Mouse (Mus musculus): ENCODE measurements around the gene Agmo. TPM values are rescaled to one million over a fixed set of nuclear protein-coding genes. Genes with fewer than 3 reads are reported as not detected.
A peak's percentile ranks its signal among the peaks of the same experiment; 100 is the strongest.

Agmo gene
- polyA plus RNA-seq, 1 experiment from 2014 or later, result 0.52 TPM

DNA sequence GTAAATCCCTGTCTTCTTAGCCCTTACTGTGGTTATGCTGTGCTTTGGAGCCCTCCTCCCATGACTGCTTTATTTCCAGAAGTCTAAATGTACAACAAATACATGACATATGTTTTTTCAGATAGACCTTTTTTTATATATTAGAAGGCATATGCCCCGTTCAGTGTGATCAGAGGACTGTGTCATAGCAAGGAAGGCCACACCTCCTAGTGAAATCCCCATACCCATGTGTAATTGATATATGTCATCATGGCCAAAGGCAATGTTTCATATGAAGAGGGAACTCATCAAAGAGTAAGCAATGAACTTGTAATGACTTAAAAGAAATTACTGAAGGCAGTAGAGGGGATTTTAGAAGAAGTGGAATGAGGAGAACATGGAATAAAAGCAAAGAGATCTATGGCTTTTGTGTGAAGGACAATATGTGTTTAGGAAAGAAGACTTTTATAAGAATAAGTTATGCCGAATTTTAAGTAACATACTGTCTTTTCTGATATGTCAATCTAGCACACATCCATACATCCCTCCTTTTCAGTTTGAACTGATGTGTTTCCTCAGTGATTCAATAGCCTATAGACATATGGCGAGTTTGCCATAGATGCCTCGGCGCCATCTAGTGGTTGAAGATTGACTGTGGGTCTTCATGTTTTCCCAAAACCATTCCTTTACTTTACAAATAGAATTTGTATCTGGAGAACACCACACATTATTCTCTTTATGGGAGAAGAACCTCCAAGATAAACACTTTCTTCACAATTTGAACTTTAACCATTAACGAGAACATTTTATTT is 209.1 kb downstream of the Agmo start:
- Histone ChIP-seq H3K27ac (ENCODE audit: low read depth, low read length) (no peak overlapping the region), H3K36me3 (ENCODE audit: control insufficient read depth, insufficient read depth, low read length) (no peaks in the 10 kb centered on the region), H3K4me1 (ENCODE audit: control insufficient read depth, insufficient read depth, low read length) (no peaks in the 10 kb centered on the region), H3K4me3 (ENCODE audit: low read depth, low read length) (no peak overlapping the region), H3K27me3 (ENCODE audit: control insufficient read depth, insufficient read depth, low read length) (no peaks in the 10 kb centered on the region), H3K9ac (ENCODE audit: low read length) (no peak overlapping the region), H3K9me3 (ENCODE audit: control insufficient read depth, low read length) (no peaks in the 10 kb centered on the region), H3K4me2 (ENCODE audit: low read depth) (no peak overlapping the region)
- DNase-seq (ENCODE audit: low spot score) (peak; percentile 67), ATAC-seq (ENCODE audit: insufficient read depth, low FRiP score, low TSS enrichment) (peak; percentile 80)
- WGBS, result 16% methylated on average over 6 of the region's 6 CpGs

DNA sequence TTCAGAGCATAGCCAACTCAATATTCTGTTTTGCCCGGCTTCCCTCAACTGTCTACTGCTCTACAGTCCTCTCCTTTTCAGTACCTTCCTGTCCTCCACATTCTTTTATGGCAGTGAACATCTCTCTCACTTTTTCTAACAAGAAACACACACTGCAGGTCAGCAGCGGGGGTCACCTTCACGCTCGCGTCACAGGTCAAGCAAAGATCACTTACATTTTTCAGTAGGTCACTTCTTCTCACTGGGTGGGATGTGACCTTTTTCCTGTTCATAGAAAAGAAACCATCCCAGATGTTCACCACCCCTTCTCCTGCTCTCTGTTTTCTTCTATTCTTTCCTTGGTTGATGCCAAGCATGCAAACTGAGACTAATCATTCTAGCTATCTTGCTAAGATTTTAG is 230.2 kb downstream of the Agmo start:
- DNase-seq (ENCODE audit: low spot score), result peak; percentile 13
- 46% methylated on average over 5 of the region's 5 CpGs for WGBS

DNA sequence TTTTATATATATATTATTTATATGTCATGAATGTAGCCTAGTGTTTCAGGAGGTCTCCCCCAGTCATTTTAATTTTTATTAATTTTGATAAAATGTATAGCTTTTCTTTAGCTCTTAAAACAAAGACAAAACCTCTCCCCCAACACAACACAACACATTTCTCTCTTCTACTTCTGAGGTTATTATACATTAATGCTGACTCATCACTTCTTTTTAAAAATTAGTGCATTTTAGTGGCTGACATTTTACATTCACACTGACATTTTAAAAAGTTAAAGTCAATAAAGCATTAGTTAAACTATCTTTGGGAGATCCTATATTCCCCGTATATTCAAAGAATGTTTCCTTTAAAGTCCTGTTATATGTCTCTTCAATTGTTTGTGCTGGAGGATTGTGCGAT is 235.4 kb downstream of the Agmo start:
- ATAC-seq (ENCODE audit: insufficient read depth, low FRiP score, low TSS enrichment) (no peak), DNase-seq (ENCODE audit: low spot score) (no peak)
- H3K36me3 ChIP-seq (ENCODE audit: control insufficient read depth, insufficient read depth, low read length), result no peaks in the 10 kb centered on the region
- no peaks in the 10 kb centered on the region for H3K27me3 ChIP-seq (ENCODE audit: control insufficient read depth, insufficient read depth, low read length)
- H3K9me3 ChIP-seq (ENCODE audit: control insufficient read depth, low read length), result no peaks in the 10 kb centered on the region
- H3K4me3 ChIP-seq (ENCODE audit: low read depth, low read length), result no peak overlapping the region
- H3K4me1 ChIP-seq (ENCODE audit: control insufficient read depth, insufficient read depth, low read length), result no peaks in the 10 kb centered on the region
- H3K27ac ChIP-seq (ENCODE audit: low read depth, low read length), result no peak overlapping the region
- no peak overlapping the region for H3K9ac ChIP-seq (ENCODE audit: low read length)
- H3K4me2 ChIP-seq (ENCODE audit: low read depth), result no peak overlapping the region
- WGBS, result 95% methylated on average over 2 of the region's 2 CpGs

More for the DNA sequence above, 230.2 kb downstream of the Agmo start:
- no peak overlapping the region for H3K4me3 ChIP-seq (ENCODE audit: low read depth, low read length)
- H3K27me3 ChIP-seq (ENCODE audit: control insufficient read depth, insufficient read depth, low read length), result no peaks in the 10 kb centered on the region
- H3K4me1 ChIP-seq (ENCODE audit: control insufficient read depth, insufficient read depth, low read length), result no peaks in the 10 kb centered on the region
- no peak for ATAC-seq (ENCODE audit: insufficient read depth, low FRiP score, low TSS enrichment)
- H3K9ac ChIP-seq (ENCODE audit: low read length), result no peak overlapping the region
- no peaks in the 10 kb centered on the region for H3K36me3 ChIP-seq (ENCODE audit: control insufficient read depth, insufficient read depth, low read length)
- H3K4me2 ChIP-seq (ENCODE audit: low read depth), result no peak overlapping the region
- no peaks in the 10 kb centered on the region for H3K9me3 ChIP-seq (ENCODE audit: control insufficient read depth, low read length)
- no peak overlapping the region for H3K27ac ChIP-seq (ENCODE audit: low read depth, low read length)

DNA sequence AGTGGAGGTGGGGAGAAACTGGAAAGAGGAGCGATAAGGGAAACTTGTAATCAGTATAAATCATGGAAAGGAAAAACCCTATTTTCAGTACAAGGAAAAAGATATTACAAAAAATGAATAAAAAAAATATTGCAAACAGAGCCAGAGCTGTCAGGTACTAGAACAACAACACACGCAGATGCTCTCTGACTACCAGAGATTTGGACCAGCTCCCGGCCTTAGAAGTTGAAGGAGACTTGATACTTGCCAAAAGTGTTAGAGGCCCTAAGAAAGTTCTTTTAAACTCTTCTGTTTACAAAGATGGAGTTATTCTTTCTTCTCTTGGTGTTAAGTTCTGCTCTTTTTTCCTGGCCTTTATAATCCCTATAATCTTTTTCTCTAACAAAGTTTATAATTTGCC is 246.6 kb downstream of the Agmo start:
- H3K27me3 ChIP-seq (ENCODE audit: control insufficient read depth, insufficient read depth, low read length), result no peaks in the 10 kb centered on the region
- no peak overlapping the region for H3K4me3 ChIP-seq (ENCODE audit: low read depth, low read length)
- ATAC-seq (ENCODE audit: insufficient read depth, low FRiP score, low TSS enrichment) (no peak), DNase-seq (ENCODE audit: low spot score) (no peak)
- 93% methylated on average over 3 of the region's 3 CpGs for WGBS
- H3K9me3 ChIP-seq (ENCODE audit: control insufficient read depth, low read length), result no peaks in the 10 kb centered on the region
- H3K27ac ChIP-seq (ENCODE audit: low read depth, low read length), result no peak overlapping the region
- H3K9ac ChIP-seq (ENCODE audit: low read length), result no peak overlapping the region
- no peaks in the 10 kb centered on the region for H3K4me1 ChIP-seq (ENCODE audit: control insufficient read depth, insufficient read depth, low read length)
- no peak overlapping the region for H3K4me2 ChIP-seq (ENCODE audit: low read depth)
- no peaks in the 10 kb centered on the region for H3K36me3 ChIP-seq (ENCODE audit: control insufficient read depth, insufficient read depth, low read length)

DNA sequence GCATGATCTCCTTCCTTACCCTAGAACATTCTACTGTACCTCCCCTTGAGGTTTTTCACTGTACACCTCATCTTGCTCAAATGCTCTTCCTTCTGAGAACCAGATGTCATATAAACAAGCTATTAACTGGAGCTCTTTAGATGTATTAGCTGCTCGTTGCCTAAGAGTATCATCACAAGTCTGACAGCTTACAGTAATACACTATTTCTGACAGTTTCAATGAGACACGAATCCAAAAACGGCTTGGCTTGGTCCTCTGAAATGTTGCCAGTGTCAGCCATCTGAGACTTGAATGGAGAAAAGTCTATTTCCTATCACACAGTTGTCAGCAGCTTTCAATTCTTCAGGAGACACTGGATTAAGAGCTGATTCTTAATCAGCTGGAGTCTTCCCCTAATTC is 257.4 kb downstream of the Agmo start:
- Histone ChIP-seq H3K9me3 (ENCODE audit: control insufficient read depth, low read length) (no peaks in the 10 kb centered on the region), H3K36me3 (ENCODE audit: control insufficient read depth, insufficient read depth, low read length) (no peaks in the 10 kb centered on the region), H3K4me2 (ENCODE audit: low read depth) (no peak overlapping the region), H3K27me3 (ENCODE audit: control insufficient read depth, insufficient read depth, low read length) (no peaks in the 10 kb centered on the region), H3K27ac (ENCODE audit: low read depth, low read length) (no peak overlapping the region), H3K4me3 (ENCODE audit: low read depth, low read length) (no peak overlapping the region), H3K4me1 (ENCODE audit: control insufficient read depth, insufficient read depth, low read length) (no peaks in the 10 kb centered on the region), H3K9ac (ENCODE audit: low read length) (no peak overlapping the region)
- DNase-seq (ENCODE audit: low spot score) (no peak), ATAC-seq (ENCODE audit: insufficient read depth, low FRiP score, low TSS enrichment) (no peak)
- WGBS, result 90% methylated on average over 3 of the region's 3 CpGs

DNA sequence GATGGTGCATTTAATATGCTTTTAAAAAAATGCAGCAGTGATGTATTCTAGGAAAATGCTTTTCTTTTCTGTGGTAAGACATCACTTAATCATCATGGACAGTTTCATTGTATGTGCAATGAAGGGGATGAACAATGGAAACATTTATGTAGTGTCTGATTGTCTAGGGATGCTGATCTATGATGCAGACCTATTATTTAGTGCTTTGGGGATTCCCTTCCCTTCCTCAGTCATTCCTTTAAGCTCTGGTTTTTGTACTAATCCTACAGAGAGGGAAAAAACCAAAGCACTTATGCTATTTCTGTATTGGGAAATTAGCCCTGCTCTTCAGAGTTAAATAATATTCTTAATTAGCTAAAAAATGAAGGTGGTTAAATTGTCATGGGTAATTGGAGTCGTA is 266.0 kb downstream of the Agmo start:
- 74% methylated on average over 1 of the region's 1 CpGs for WGBS
- no peaks in the 10 kb centered on the region for H3K9me3 ChIP-seq (ENCODE audit: control insufficient read depth, low read length)
- no peaks in the 10 kb centered on the region for H3K4me1 ChIP-seq (ENCODE audit: control insufficient read depth, insufficient read depth, low read length)
- no peak overlapping the region for H3K9ac ChIP-seq (ENCODE audit: low read length)
- H3K4me2 ChIP-seq (ENCODE audit: low read depth), result no peak overlapping the region
- H3K27ac ChIP-seq (ENCODE audit: low read depth, low read length), result no peak overlapping the region
- no peaks in the 10 kb centered on the region for H3K27me3 ChIP-seq (ENCODE audit: control insufficient read depth, insufficient read depth, low read length)
- no peaks in the 10 kb centered on the region for H3K36me3 ChIP-seq (ENCODE audit: control insufficient read depth, insufficient read depth, low read length)
- ATAC-seq (ENCODE audit: insufficient read depth, low FRiP score, low TSS enrichment) (no peak), DNase-seq (ENCODE audit: low spot score) (no peak)
- no peak overlapping the region for H3K4me3 ChIP-seq (ENCODE audit: low read depth, low read length)

DNA sequence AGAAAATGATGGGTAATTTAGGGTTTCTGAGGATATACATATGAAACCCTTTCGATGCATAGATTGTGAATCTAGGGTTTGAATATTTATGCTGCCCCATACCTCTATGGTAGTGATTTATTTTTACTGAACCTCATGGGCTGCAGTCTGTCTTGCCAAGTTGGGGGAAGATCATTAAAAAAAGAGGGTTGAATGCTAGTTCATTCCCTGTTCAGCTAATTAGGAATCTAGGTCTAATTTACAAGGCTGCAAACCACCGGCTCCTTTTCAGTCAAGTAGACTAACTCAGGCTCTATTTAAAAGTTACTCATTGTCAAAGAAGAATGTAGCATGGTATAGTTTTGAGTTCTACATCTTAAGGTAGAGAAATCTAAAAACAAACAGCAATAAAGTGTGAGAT is 266.4 kb downstream of the Agmo start:
- Histone ChIP-seq H3K27ac (ENCODE audit: low read depth, low read length) (no peak overlapping the region), H3K4me2 (ENCODE audit: low read depth) (no peak overlapping the region), H3K9ac (ENCODE audit: low read length) (no peak overlapping the region), H3K9me3 (ENCODE audit: control insufficient read depth, low read length) (no peaks in the 10 kb centered on the region), H3K4me3 (ENCODE audit: low read depth, low read length) (no peak overlapping the region), H3K36me3 (ENCODE audit: control insufficient read depth, insufficient read depth, low read length) (no peaks in the 10 kb centered on the region), H3K4me1 (ENCODE audit: control insufficient read depth, insufficient read depth, low read length) (no peaks in the 10 kb centered on the region), H3K27me3 (ENCODE audit: control insufficient read depth, insufficient read depth, low read length) (no peaks in the 10 kb centered on the region)
- DNase-seq (ENCODE audit: low spot score) (no peak), ATAC-seq (ENCODE audit: insufficient read depth, low FRiP score, low TSS enrichment) (no peak)
- 75% methylated on average over 2 of the region's 2 CpGs for WGBS

DNA sequence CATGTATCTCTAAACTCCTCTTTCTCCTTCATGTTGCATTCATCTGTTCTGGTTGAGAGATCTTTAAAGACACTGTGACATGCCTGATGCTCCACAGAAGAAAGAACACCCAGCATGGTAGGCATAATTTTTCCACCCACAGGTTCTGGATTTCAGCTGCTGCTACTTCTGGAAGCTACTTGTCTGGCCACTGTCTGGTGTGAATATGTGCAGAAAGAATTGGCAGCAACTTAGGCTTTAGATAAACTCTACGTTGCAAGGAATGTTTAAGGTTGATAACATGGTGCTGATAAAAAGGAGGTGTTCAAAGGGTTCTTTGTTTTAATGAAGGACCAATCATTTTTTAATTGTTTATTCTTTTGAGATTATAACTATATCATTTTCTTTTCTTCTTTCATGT is 280.3 kb downstream of the Agmo start:
- H3K4me2 ChIP-seq (ENCODE audit: low read depth), result no peak overlapping the region
- H3K27ac ChIP-seq (ENCODE audit: low read depth, low read length), result no peak overlapping the region
- H3K9me3 ChIP-seq (ENCODE audit: control insufficient read depth, low read length), result no peaks in the 10 kb centered on the region
- H3K4me1 ChIP-seq (ENCODE audit: control insufficient read depth, insufficient read depth, low read length), result no peaks in the 10 kb centered on the region
- DNase-seq (ENCODE audit: low spot score) (no peak), ATAC-seq (ENCODE audit: insufficient read depth, low FRiP score, low TSS enrichment) (no peak)
- no peaks in the 10 kb centered on the region for H3K36me3 ChIP-seq (ENCODE audit: control insufficient read depth, insufficient read depth, low read length)
- no peak overlapping the region for H3K9ac ChIP-seq (ENCODE audit: low read length)
- H3K4me3 ChIP-seq (ENCODE audit: low read depth, low read length), result no peak overlapping the region
- 86% methylated on average over 1 of the region's 1 CpGs for WGBS
- no peaks in the 10 kb centered on the region for H3K27me3 ChIP-seq (ENCODE audit: control insufficient read depth, insufficient read depth, low read length)

DNA sequence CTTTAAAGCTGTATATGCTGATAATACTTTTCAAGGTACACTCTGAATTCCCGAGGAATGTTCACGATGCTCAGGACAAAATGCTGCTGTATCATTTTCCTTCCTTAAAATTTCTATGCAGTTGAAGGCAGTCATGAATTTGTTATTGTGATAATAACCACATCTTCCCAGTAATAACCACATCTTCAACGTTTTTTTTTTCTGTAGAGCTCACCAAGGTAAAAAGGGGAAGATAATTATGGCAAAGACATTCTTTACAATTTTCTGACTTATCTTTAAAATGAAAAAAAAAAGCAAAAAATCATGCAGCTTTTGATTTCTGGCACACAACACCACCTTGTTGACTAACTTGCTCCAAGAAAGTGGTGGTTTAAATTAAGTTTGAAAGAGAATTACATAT is 283.2 kb downstream of the Agmo start:
- no peaks in the 10 kb centered on the region for H3K27me3 ChIP-seq (ENCODE audit: control insufficient read depth, insufficient read depth, low read length)
- WGBS, result 87% methylated on average over 3 of the region's 3 CpGs
- ATAC-seq (ENCODE audit: insufficient read depth, low FRiP score, low TSS enrichment), result no peak

More for the DNA sequence above, 283.2 kb downstream of the Agmo start:
- Histone ChIP-seq H3K9me3 (ENCODE audit: control insufficient read depth, low read length) (no peaks in the 10 kb centered on the region), H3K4me1 (ENCODE audit: control insufficient read depth, insufficient read depth, low read length) (no peaks in the 10 kb centered on the region), H3K4me3 (ENCODE audit: low read depth, low read length) (no peak overlapping the region), H3K4me2 (ENCODE audit: low read depth) (no peak overlapping the region), H3K36me3 (ENCODE audit: control insufficient read depth, insufficient read depth, low read length) (no peaks in the 10 kb centered on the region), H3K9ac (ENCODE audit: low read length) (no peak overlapping the region), H3K27ac (ENCODE audit: low read depth, low read length) (no peak overlapping the region)
- no peak for DNase-seq (ENCODE audit: low spot score)

Data from neural tube, embryonic 11.5 days (tissue).